Mouse (Mus musculus): ENCODE measurements around the gene Fam69b. TPM values are rescaled to one million over a fixed set of nuclear protein-coding genes. Genes with fewer than 3 reads are reported as not detected.

Gene Fam69b
- polyA plus RNA-seq, 1 experiment from 2014 or later = 30.0 TPM

DNA sequence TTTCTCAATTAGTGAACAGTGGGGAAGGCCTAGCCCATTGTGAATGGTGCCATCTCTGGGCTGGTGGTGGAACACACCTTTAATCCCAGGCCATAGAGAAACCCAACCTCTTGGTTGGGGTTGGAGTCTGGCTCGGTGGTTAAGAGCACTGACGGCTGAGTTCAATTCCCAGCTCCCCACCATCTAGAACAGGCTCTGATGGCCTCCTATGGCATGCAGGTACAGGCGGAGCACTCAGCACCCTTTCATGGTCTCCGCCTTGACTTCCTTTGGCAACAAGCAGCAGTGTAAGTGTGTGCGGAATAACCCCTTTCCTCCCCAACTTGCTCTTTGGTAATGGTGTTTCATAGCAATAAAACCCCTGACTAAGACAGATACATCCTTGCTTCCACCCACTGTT is 10.3 kb downstream of the Fam69b start:
- TF ChIP-seq CTCF (IDR thresholded peaks at IDR 0.05; ENCODE audit: low read depth) = no peak
- no peak for ATAC-seq (ENCODE audit: insufficient read depth)
- 63% methylated on average over 5 of the region's 5 CpGs for WGBS
- Histone ChIP-seq H3K27me3 (ENCODE audit: insufficient read depth, low read length) (no peaks in the 10 kb centered on the region), H3K9me3 (ENCODE audit: low read depth, low read length) (no peaks in the 10 kb centered on the region), H3K4me3 (ENCODE audit: low read depth, low read length) (peak overlapping the region; percentile 85), H3K4me2 (peak overlapping the region; percentile 72), H3K4me1 (ENCODE audit: insufficient read depth) (peaks cover 10% of the 10 kb centered on the region), H3K36me3 (ENCODE audit: insufficient read depth) (peaks cover 48% of the 10 kb centered on the region), H3K27ac (ENCODE audit: low read depth) (no peak overlapping the region), H3K9ac (peak overlapping the region; percentile 99)
- no peak for DNase-seq

DNA sequence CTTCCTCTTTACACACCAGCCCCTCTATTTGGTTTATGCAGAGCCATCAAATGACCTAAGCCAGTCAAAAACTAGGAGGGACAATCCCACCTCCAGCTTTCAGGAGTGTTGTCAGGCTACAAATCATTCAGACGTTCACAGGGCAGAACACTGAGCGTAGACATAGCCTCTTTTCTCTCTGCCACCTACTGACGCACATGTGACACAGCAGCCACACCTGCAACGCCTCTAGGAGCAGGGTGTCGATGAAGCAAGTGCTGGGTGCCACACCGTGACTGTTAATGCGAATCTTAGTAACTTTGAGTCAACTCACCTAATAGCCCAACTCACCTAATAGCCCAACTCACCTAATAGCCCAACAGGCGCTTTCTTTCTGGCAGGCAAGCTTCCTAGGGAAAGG is 10.8 kb downstream of the Fam69b start:
- no peak overlapping the region for H3K27ac ChIP-seq (ENCODE audit: low read depth)
- TF ChIP-seq CTCF (IDR thresholded peaks at IDR 0.05; ENCODE audit: low read depth) = peak; percentile 66
- H3K4me1 ChIP-seq (ENCODE audit: insufficient read depth) = peaks cover 10% of the 10 kb centered on the region
- peak; percentile 71 for DNase-seq
- H3K9ac ChIP-seq = peak overlapping the region; percentile 99
- peaks cover 45% of the 10 kb centered on the region for H3K36me3 ChIP-seq (ENCODE audit: insufficient read depth)
- 5% methylated on average over 8 of the region's 8 CpGs for WGBS
- no peaks in the 10 kb centered on the region for H3K27me3 ChIP-seq (ENCODE audit: insufficient read depth, low read length)
- H3K4me2 ChIP-seq = peak overlapping the region; percentile 72
- no peaks in the 10 kb centered on the region for H3K9me3 ChIP-seq (ENCODE audit: low read depth, low read length)
- peak overlapping the region; percentile 85 for H3K4me3 ChIP-seq (ENCODE audit: low read depth, low read length)
- no peak for ATAC-seq (ENCODE audit: insufficient read depth)

DNA sequence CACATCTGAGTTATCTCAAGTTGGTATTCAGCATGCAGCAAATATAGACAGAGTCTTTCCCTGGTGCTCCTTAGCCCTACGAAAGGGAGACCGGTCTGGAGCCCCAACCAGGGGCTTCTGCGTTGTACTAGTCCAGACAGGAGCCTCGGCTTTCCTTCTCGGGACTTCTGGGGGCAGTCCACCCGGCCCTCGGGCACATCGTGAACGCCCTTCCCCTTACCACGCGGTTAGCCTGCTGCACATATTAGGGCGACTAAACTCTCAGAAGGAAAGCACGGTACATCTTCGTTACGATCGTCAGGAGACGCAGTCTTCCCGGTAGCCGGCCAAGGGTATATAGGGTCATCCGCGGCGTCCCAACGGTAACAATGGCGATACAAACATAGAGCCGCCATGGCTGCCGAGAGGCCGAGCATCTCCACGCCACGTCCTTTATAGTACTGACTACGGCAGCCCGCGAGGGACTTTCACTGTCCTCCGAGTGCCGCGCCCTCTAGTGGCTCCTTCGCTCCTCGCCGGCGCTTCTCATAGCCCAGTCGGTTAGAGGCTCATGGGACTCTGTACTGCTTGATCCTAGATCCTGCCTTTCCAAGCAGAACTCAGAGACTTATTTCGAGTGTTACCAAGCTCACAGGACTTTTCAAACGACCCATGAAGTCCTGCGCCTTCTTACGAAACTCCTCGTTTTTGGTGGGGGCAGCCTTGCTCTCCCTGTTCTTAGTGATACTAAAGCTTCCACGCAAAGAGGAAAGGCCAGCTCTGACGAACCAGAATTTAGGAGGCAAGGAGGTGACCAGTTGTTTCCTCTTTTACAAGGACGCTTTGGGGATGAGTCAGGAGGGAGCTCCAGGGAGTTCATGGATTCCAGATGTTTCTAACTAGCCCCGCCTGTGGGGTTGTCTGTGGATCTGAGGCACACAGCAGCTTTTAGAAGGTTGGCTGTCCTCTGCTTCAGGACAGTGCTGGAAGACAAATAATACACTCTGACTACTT is 11.9 kb downstream of the Fam69b start:
- DNase-seq = peak; percentile 100
- Histone ChIP-seq H3K36me3 (ENCODE audit: insufficient read depth) (peaks cover 37% of the 10 kb centered on the region), H3K9ac (peak overlapping the region; percentile 99), H3K27ac (ENCODE audit: low read depth) (peak overlapping the region; percentile 83), H3K4me3 (ENCODE audit: low read depth, low read length) (peak overlapping the region; percentile 85), H3K4me2 (peak overlapping the region; percentile 72), H3K4me1 (ENCODE audit: insufficient read depth) (peaks cover 10% of the 10 kb centered on the region), H3K9me3 (ENCODE audit: low read depth, low read length) (no peaks in the 10 kb centered on the region), H3K27me3 (ENCODE audit: insufficient read depth, low read length) (no peaks in the 10 kb centered on the region)
- peak; percentile 97 for TF ChIP-seq CTCF (IDR thresholded peaks at IDR 0.05; ENCODE audit: low read depth)
- peak; percentile 81 for ATAC-seq (ENCODE audit: insufficient read depth)
- 4% methylated on average over 49 of the region's 49 CpGs for WGBS

DNA sequence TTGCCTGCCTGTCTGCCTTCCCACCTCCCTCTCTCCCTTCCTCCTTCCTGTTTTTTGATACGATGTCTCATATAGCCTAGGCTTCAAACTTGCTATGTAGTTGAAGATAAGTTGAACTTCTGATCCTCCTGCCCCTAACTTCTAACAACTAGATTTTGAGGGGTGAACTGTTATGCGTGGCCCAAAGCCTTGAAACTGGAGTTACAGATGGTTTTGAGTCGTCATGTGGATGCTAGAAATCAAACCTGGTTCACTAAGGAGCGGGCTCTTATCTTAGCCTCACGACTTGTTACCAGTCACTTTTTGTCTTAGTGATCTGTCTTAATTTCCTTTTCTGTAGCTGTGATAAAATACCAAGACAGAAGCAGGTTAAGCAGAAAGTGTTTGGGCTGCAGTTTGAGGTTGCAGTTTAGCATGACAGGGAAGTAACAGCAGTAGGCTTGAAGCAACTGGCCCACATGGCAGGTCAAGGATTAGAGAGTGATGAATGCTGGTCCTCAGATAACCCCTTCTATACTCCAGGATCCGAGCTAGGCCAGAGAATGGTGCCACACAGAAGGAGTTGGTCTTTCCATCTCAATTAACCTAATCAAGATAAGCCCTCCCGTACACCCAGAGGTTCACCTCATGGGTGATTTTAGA is 12.9 kb downstream of the Fam69b start:
- no peak overlapping the region; the same call in 1 of the 2 replicates for H3K9ac ChIP-seq

DNA sequence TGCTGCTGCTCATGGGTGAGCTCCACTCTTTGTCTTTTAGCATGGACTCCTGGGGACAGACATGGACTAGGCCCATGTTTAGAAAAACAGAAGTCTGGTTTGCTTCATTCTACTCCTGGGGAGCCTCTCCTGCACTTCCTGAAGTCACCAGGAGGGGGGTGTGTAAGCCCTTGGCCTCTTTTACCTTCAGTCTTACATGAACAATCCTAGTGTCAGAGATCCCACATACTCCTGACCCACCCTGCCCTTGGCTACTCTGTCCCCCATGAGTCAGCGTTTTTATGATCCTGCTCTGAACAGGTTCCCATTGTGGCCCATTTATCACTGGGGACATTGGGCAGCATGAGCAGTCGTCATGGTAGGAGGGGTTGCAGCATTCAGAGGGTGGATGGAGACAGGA is 15.7 kb downstream of the Fam69b start:
- H3K4me2 ChIP-seq = no peak overlapping the region
- ATAC-seq (ENCODE audit: insufficient read depth) = no peak
- 53% methylated on average over 2 of the region's 2 CpGs for WGBS

More for the DNA sequence above, 12.9 kb downstream of the Fam69b start:
- H3K36me3 ChIP-seq (ENCODE audit: insufficient read depth) = peaks cover 27% of the 10 kb centered on the region
- peaks cover 10% of the 10 kb centered on the region for H3K4me1 ChIP-seq (ENCODE audit: insufficient read depth)
- no peak for ATAC-seq (ENCODE audit: insufficient read depth)
- H3K27ac ChIP-seq (ENCODE audit: low read depth) = no peak overlapping the region
- H3K4me3 ChIP-seq (ENCODE audit: low read depth, low read length) = no peak overlapping the region
- no peaks in the 10 kb centered on the region for H3K9me3 ChIP-seq (ENCODE audit: low read depth, low read length)
- WGBS = 58% methylated on average over 7 of the region's 7 CpGs
- no peak for TF ChIP-seq CTCF (IDR thresholded peaks at IDR 0.05; ENCODE audit: low read depth)
- H3K27me3 ChIP-seq (ENCODE audit: insufficient read depth, low read length) = no peaks in the 10 kb centered on the region
- no peak overlapping the region for H3K4me2 ChIP-seq
- DNase-seq = no peak

DNA sequence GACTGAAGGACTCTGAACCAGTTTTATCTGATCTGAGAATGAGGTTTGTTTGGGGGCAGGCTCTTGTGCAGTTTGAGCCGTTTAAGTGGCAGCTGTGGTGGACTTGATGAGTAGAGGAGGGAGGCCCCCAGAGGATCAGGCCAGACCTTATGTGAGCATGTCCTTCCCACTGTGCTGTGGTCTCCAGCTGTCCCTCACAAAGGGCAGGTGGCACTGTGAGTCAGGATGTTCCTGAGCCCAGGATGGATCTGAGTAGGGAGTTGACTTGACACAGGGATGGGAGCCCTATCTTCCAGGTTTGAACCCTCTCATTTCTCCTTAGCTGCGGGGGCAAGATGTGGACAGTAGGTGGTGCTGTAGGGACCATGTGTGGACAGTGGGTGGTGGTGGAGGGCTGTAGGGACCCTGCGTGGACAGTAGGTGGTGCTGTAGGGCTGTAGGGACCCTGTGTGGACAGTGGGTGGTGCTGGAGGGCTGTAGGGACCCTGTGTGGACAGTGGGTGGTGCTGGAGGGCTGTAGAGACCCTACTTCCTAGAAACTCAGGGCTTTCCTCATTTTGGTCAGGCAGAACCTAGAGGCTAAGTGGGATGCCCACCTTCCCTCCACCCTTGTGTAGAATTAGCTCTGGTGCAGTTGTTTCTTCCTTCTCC is 18.5 kb downstream of the Fam69b start:
- Histone ChIP-seq H3K36me3 (ENCODE audit: insufficient read depth) (no peaks in the 10 kb centered on the region), H3K27me3 (ENCODE audit: insufficient read depth, low read length) (no peaks in the 10 kb centered on the region), H3K27ac (ENCODE audit: low read depth) (no peak overlapping the region), H3K4me3 (ENCODE audit: low read depth, low read length) (no peak overlapping the region), H3K4me1 (ENCODE audit: insufficient read depth) (no peaks in the 10 kb centered on the region), H3K9ac (no peak overlapping the region), H3K9me3 (ENCODE audit: low read depth, low read length) (no peaks in the 10 kb centered on the region), H3K4me2 (no peak overlapping the region)
- 12% methylated on average over 3 of the region's 3 CpGs for WGBS
- DNase-seq (peak; percentile 96), ATAC-seq (ENCODE audit: insufficient read depth) (peak; percentile 96)
- peak; percentile 100 for TF ChIP-seq CTCF (IDR thresholded peaks at IDR 0.05; ENCODE audit: low read depth)

More for the DNA sequence above, 15.7 kb downstream of the Fam69b start:
- Histone ChIP-seq H3K9ac (no peak overlapping the region), H3K4me1 (ENCODE audit: insufficient read depth) (no peaks in the 10 kb centered on the region), H3K27ac (ENCODE audit: low read depth) (no peak overlapping the region), H3K27me3 (ENCODE audit: insufficient read depth, low read length) (no peaks in the 10 kb centered on the region), H3K36me3 (ENCODE audit: insufficient read depth) (no peaks in the 10 kb centered on the region), H3K4me3 (ENCODE audit: low read depth, low read length) (no peak overlapping the region), H3K9me3 (ENCODE audit: low read depth, low read length) (no peaks in the 10 kb centered on the region)
- peak; percentile 77 for DNase-seq
- TF ChIP-seq CTCF (IDR thresholded peaks at IDR 0.05; ENCODE audit: low read depth) = peak; percentile 69

Data from lung, embryonic 14.5 days (tissue).